Mouse (Mus musculus): Measurements from ENCODE around the gene Vamp5. TPM values are rescaled to one million over a fixed set of nuclear protein-coding genes. Genes with fewer than 3 reads are reported as not detected.

Vamp5 gene
- polyA plus RNA-seq, 1 experiment from 2014 or later, result 12.7 TPM

DNA sequence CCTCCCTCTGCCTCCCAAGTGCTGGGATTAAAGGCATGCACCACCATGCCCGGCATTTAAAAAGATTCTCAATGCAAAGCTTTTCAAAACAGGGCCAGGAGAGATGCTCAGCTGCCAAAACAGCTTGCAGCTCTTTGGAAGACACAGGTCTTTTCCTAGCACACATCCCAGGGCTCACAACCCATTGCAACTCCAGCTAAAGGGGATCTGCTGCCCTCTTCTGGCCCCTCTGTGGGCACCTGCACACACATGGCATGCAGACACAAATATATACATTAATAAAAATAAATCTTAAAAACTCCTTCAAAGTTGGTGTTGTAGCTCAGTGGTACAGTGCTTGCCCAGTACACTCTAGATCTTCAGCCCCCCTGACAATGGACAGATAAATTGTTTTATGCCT is 29.7 kb upstream of the Vamp5 start:
- Histone ChIP-seq H3K27me3 (no peaks in the 10 kb centered on the region), H3K36me3 (no peaks in the 10 kb centered on the region), H3K9ac (replicated peaks) (no peak overlapping the region), H3K4me1 (peaks cover 6% of the 10 kb centered on the region), H3K9me3 (no peaks in the 10 kb centered on the region), H3K27ac (replicated peaks) (no peak overlapping the region), H3K4me3 (no peak overlapping the region), H3K4me2 (replicated peaks) (no peak overlapping the region)
- WGBS, result 17% methylated on average over 1 of the region's 1 CpGs
- ATAC-seq (ENCODE audit: low FRiP score, low read depth), result no peak

DNA sequence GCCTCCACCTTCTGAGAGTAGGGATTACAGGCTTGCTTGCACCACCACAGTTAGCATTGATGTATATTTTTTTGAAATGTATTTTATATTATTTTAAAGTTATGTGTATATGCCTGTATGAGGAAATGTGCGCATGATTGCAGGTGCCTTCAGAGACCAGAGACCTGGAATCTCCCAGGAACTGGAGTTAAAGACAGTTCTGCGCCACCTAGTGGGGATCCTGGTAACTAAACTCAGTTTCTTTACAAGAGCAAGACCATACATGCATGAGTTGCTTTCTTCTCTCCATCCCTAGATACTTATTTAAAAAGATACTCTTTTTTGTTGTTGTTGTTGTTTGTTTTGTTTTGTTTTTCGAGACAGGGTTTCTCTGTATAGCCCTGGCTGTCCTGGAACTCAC is 29.3 kb upstream of the Vamp5 start:
- 27% methylated on average over 3 of the region's 3 CpGs for WGBS
- Histone ChIP-seq H3K36me3 (no peaks in the 10 kb centered on the region), H3K9me3 (no peaks in the 10 kb centered on the region), H3K27me3 (no peaks in the 10 kb centered on the region), H3K4me3 (no peak overlapping the region), H3K27ac (replicated peaks) (no peak overlapping the region), H3K9ac (replicated peaks) (no peak overlapping the region), H3K4me1 (peaks cover 1% of the 10 kb centered on the region; the same call in 1 of the 2 replicates), H3K4me2 (replicated peaks) (no peak overlapping the region)
- ATAC-seq (ENCODE audit: low FRiP score, low read depth), result no peak

DNA sequence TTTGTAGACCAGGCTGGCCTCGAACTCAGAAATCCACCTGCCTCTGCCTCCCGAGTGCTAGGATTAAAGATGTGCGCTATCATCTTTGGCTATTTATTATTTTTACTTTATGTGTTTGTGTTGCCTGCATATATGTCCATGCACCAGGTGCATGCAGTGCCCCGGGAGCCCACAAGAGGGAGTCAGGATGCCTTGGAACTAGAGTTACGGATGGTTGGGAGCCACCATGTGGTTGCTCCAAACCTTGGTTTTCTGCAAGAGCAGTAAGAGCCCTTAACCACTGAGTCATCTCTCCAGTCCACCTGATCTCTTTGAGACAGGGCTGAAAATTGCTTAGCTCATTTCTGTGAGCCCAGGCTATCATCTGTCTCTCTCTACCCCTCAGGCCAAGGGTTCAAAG is 26.9 kb upstream of the Vamp5 start:
- ATAC-seq (ENCODE audit: low FRiP score, low read depth), result no peak
- 0% methylated on average over 5 of the region's 5 CpGs for WGBS
- Histone ChIP-seq H3K4me1 (no peaks in the 10 kb centered on the region), H3K27ac (replicated peaks) (no peak overlapping the region), H3K27me3 (no peaks in the 10 kb centered on the region), H3K36me3 (no peaks in the 10 kb centered on the region), H3K4me2 (replicated peaks) (no peak overlapping the region), H3K4me3 (no peak overlapping the region), H3K9me3 (no peaks in the 10 kb centered on the region), H3K9ac (replicated peaks) (no peak overlapping the region)

DNA sequence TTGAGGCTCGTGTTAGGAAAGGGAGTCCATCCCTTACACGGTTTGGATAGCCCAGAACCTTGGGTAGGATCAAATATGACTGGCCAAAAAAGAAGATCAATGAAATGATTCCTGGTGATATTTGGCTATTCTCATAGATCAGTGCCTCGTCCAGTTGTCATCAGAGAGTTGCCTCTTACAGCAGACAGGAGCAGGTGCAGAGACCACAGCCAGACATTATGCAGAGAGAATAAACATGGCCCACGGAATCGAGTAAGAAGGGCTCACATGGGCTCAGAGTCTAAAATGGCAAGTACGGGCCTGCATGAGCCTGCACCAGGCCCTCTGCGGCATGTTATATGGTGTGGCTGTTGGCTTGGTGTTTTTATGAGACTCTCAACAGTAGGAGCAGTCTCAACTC is 25.1 kb upstream of the Vamp5 start:
- no peaks in the 10 kb centered on the region for H3K4me1 ChIP-seq
- no peak overlapping the region for H3K4me3 ChIP-seq
- no peak overlapping the region for H3K9ac ChIP-seq (replicated peaks)
- WGBS, result 87% methylated on average over 7 of the region's 7 CpGs
- H3K9me3 ChIP-seq, result no peaks in the 10 kb centered on the region
- no peak overlapping the region for H3K27ac ChIP-seq (replicated peaks)
- no peaks in the 10 kb centered on the region for H3K36me3 ChIP-seq
- ATAC-seq (ENCODE audit: low FRiP score, low read depth), result no peak
- no peaks in the 10 kb centered on the region for H3K27me3 ChIP-seq
- no peak overlapping the region for H3K4me2 ChIP-seq (replicated peaks)

DNA sequence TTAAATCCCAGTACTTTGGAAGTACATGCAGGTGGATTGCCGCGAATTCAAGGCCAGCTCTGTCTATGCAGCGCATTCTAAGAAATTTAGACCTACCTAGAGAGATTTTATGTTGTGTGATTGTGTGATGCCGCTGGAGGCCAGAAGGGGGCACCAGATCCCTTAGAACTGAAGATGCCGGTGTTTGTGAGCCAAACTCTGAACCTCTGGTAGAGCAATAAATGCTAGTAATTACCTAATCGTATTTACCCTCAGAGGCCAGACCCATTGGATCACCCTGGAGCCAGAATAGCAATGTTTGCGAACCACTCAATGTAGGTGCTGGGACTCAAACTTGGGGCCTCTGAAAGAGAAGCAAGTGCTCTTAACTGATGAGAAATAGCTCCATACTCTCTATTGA is 21.6 kb upstream of the Vamp5 start:
- no peaks in the 10 kb centered on the region for H3K9me3 ChIP-seq
- H3K4me3 ChIP-seq, result no peak overlapping the region
- H3K4me1 ChIP-seq, result no peaks in the 10 kb centered on the region
- no peaks in the 10 kb centered on the region for H3K27me3 ChIP-seq
- WGBS, result 26% methylated on average over 7 of the region's 7 CpGs
- H3K36me3 ChIP-seq, result no peaks in the 10 kb centered on the region
- no peak overlapping the region for H3K4me2 ChIP-seq (replicated peaks)
- H3K9ac ChIP-seq (replicated peaks), result no peak overlapping the region
- ATAC-seq (ENCODE audit: low FRiP score, low read depth), result no peak
- H3K27ac ChIP-seq (replicated peaks), result no peak overlapping the region

DNA sequence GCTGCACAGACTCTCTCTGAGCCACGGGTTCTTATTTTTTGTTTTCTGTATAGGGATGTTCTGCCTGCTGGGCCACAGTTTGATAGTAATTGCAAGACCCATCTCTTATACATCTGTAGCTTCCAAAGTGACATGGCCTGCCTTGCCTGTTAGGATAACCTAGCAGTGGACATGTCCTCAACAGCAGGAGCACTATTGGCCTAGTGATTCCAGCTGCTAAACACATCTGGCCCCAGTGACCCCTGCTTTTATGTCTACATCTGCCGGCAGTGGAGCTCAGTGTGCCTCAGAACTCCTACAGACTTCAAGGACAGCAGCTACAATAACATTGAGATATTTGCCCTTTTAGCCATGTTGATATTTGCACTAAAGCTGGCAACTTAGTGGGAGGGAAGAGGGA is 19.7 kb upstream of the Vamp5 start:
- H3K36me3 ChIP-seq, result no peaks in the 10 kb centered on the region
- 48% methylated on average over 2 of the region's 2 CpGs for WGBS
- H3K9me3 ChIP-seq, result no peaks in the 10 kb centered on the region
- no peaks in the 10 kb centered on the region for H3K27me3 ChIP-seq
- no peak overlapping the region for H3K27ac ChIP-seq (replicated peaks)
- no peak overlapping the region for H3K9ac ChIP-seq (replicated peaks)
- H3K4me1 ChIP-seq, result no peaks in the 10 kb centered on the region
- no peak overlapping the region for H3K4me3 ChIP-seq
- no peak for ATAC-seq (ENCODE audit: low FRiP score, low read depth)
- H3K4me2 ChIP-seq (replicated peaks), result no peak overlapping the region

DNA sequence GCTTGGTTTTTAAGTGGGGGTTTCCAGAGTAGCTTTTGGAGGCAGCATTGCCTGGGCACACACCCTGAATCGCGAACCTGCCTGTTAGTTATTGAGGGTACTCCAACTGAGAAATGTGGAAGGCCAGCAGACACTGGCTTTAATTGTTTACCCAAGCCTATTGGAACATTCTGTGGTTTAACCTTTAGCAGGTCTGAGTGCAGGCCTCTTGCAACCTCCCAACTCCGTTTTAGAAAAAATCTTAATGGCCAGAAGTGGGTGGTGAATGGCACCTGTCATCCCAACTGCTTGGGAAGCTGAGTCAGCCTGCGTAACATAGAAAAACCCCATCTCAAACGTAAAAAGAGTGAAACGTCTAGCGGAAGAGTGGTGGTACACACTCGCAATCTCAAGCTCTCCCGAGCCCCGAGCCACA is 16.6 kb upstream of the Vamp5 start:
- no peaks in the 10 kb centered on the region for H3K36me3 ChIP-seq
- H3K4me3 ChIP-seq, result no peak overlapping the region
- H3K27ac ChIP-seq (replicated peaks), result no peak overlapping the region
- no peak overlapping the region for H3K9ac ChIP-seq (replicated peaks)
- no peaks in the 10 kb centered on the region for H3K9me3 ChIP-seq
- WGBS, result 85% methylated on average over 10 of the region's 10 CpGs
- no peak overlapping the region for H3K4me2 ChIP-seq (replicated peaks)
- no peak for ATAC-seq (ENCODE audit: low FRiP score, low read depth)
- H3K4me1 ChIP-seq, result no peaks in the 10 kb centered on the region
- no peaks in the 10 kb centered on the region for H3K27me3 ChIP-seq

DNA sequence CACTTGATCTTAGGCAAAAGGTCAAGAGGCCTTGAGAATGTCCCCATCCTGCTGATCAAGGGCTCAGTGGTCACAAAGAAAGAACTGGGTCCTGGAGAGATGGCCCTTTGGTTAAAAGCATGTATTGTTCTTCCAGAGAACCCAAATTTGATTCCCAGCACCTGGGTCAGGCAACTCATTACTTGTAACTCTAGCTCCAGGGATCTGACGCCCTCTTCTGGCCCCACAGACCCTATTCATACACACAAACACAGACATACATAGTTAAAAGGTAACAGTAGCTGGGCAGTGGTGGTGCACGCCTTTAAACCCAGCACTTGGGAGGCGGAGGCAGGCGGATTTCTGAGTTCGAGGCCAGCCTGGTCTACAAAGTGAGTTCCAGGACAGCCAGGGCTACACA is 12.1 kb upstream of the Vamp5 start:
- Histone ChIP-seq H3K36me3 (no peaks in the 10 kb centered on the region), H3K27me3 (peaks cover 27% of the 10 kb centered on the region), H3K27ac (replicated peaks) (no peak overlapping the region), H3K9ac (replicated peaks) (no peak overlapping the region), H3K4me2 (replicated peaks) (no peak overlapping the region), H3K4me1 (peaks cover 15% of the 10 kb centered on the region), H3K9me3 (no peaks in the 10 kb centered on the region), H3K4me3 (no peak overlapping the region)
- no peak for ATAC-seq (ENCODE audit: low FRiP score, low read depth)
- WGBS, result 84% methylated on average over 5 of the region's 5 CpGs

DNA sequence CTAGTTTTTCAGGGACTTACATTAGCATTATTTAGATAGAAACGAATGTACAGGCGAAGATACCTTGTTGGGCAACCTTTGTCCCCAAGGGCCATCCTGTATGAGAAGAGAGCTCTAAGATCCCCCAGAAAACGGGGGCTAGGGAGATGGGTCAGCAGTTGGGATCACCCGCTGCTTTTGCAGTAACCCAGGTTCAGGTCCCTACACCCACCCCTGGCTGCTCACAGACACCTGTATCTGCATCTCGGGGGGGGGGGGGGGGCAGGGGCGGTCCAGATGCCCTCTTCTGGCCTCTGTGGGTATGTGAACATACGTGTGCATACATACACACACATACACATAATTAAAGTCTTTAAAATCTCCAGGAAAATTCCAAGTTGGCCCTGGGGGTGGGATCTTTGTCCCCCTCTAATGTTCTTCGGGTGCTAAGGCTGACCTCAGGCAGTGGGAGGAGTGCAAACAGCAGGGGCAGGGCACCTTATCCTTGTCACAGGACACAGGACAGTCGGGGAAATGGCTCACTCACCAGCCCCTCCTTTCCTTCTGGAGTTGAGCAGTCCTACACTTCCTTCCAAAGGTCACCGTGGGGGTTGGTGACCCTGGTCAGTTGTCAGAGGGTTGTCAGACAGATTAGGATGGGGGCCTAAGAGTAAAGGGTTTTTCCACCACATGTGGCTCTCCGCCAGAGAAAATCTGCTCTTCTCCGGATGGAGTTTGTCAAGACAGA is 10.7 kb upstream of the Vamp5 start:
- Histone ChIP-seq H3K4me3 (no peak overlapping the region; the same call in 1 of the 2 replicates), H3K9me3 (no peaks in the 10 kb centered on the region), H3K4me1 (peaks cover 15% of the 10 kb centered on the region), H3K27me3 (peaks cover 27% of the 10 kb centered on the region), H3K4me2 (replicated peaks) (peak overlapping the region; percentile 62), H3K36me3 (no peaks in the 10 kb centered on the region), H3K9ac (replicated peaks) (no peak overlapping the region), H3K27ac (replicated peaks) (no peak overlapping the region)
- peak; percentile 30; the same call in 1 of the 2 replicates for ATAC-seq (ENCODE audit: low FRiP score, low read depth)
- 10% methylated on average over 12 of the region's 12 CpGs for WGBS

DNA sequence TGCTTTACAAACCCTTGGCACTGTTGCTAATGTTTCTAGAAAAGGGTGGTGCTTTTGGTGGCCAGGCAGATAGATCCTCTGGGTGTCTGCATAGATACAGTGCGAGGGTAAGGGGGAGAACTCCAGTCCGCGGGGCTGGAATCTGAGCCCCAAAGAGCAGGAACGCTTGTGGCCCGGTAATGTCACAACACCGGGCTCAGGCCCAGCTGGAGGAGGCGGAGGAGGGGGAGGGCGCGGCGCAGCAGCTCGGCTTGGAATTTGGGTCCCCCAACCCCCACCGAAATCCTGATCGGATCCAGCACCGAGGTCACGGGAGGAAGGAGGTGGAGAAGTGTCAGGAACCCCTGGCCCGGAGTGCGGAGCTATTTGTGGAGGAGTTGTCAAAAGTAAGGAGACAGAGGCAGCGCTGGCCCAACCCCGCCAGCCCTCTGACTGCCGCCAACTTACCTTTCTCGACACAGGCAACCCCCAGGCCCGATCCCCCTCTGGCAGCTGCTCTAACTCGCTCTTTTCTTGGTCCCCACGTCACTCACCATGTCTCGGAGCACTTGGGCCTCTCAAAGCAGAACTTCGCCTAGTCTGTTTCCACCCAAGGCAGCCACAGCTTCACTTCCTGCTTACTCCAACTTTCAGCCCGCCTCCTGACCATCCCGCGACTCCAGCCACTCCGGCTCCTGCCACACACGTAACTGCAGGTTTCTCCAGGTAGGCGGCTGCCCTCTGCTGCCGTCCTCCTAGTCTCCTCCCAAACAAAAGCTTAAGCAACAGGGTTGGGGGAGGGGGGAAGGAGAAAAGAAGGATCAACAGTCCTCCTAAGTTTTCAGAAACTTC is 9.9 kb upstream of the Vamp5 start, which contains the start of gene Vamp8:
Gene Vamp8 (minus strand): TSS at position 763 of the 831 bp plus-strand sequence.
- H3K4me3 ChIP-seq, result peak within 1 kb of the TSS; percentile 41
- peak; percentile 49; the same call in 1 of the 2 replicates for ATAC-seq (ENCODE audit: low FRiP score, low read depth)
- no peak within 1 kb of the TSS for H3K27ac ChIP-seq (replicated peaks)
- H3K9ac ChIP-seq (replicated peaks), result peak within 1 kb of the TSS; percentile 56
- peaks cover 15% of the 10 kb centered on the region for H3K4me1 ChIP-seq
- WGBS, result 1% methylated on average over 33 of the region's 33 CpGs
- no peaks in the 10 kb centered on the region for H3K9me3 ChIP-seq
- H3K27me3 ChIP-seq, result peaks cover 27% of the 10 kb centered on the region
- H3K36me3 ChIP-seq, result no peaks in the 10 kb centered on the region
- H3K4me2 ChIP-seq (replicated peaks), result peak within 1 kb of the TSS; percentile 62

DNA sequence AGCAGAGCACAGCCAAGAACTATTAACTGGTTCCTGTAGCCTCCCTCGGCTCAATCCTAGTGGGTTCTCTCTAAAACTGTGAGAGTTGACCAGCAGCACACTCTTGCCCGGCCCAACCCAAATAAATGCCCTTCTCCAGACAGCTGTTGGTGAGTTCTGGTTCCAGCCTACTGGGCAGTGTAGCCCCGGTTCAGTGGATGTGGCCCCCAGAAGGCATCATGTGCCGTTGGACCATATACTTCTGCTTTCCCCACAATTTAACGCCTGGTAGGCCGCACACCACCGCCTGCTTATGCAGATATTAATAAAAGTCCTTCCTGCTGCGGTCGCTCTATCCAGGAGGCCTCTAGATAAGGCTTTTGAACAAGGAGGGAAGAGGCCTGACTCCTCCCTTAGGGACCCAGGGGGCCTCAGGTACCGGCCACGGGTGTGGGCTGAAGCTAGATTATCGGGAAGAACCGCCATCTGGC is 9.2 kb upstream of the Vamp5 start:
- Histone ChIP-seq H3K9me3 (no peaks in the 10 kb centered on the region), H3K27me3 (peaks cover 27% of the 10 kb centered on the region), H3K4me2 (replicated peaks) (peak overlapping the region; percentile 62), H3K4me1 (peaks cover 15% of the 10 kb centered on the region), H3K27ac (replicated peaks) (no peak overlapping the region), H3K36me3 (no peaks in the 10 kb centered on the region), H3K9ac (replicated peaks) (peak overlapping the region; percentile 56; the same call in 1 of the 2 replicates), H3K4me3 (peak overlapping the region; percentile 41)
- WGBS, result 31% methylated on average over 13 of the region's 13 CpGs
- peak; percentile 34; the same call in 1 of the 2 replicates for ATAC-seq (ENCODE audit: low FRiP score, low read depth)

DNA sequence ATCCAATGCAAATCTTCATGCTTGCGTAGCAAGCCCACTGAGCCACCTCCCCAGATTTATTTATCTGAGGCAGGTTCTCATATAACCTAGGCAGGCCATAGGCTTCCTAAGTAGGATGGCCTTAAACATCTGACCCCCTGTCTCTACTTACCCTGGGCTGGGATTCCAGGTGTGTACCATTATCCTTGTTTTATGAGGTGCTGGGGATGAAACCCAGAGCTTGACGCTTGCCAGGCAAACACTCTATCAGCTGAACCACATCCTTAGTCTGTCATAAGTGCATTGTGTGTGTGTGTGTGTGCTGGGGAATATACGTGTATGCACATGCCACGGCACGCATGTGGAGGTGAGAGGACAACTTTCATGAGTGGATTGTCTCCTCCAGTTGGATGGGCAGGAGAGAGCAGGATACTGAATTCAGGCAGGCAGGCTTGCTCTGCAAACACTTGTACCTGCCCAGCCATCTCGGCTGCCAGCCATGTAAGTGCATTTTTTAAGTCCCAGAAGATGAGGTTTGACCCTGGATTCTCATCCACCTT is 8.6 kb upstream of the Vamp5 start:
- Histone ChIP-seq H3K27ac (replicated peaks) (no peak overlapping the region), H3K4me2 (replicated peaks) (no peak overlapping the region; the same call in 1 of the 2 replicates), H3K9me3 (no peaks in the 10 kb centered on the region), H3K4me3 (no peak overlapping the region), H3K9ac (replicated peaks) (no peak overlapping the region), H3K36me3 (no peaks in the 10 kb centered on the region), H3K4me1 (peaks cover 15% of the 10 kb centered on the region), H3K27me3 (peaks cover 27% of the 10 kb centered on the region)
- 87% methylated on average over 6 of the region's 6 CpGs for WGBS
- no peak for ATAC-seq (ENCODE audit: low FRiP score, low read depth)
